Mouse (Mus musculus) hindbrain, embryonic 11.5 days (tissue): Measurements from ENCODE around the gene Nek8. TPM values are rescaled to one million over a fixed set of nuclear protein-coding genes. Genes with fewer than 3 reads are reported as not detected.
A peak's percentile ranks its signal among the peaks of the same experiment; 100 is the strongest.

ENCODE experiments used
- ATAC-seq: fragments of 200-750 bp; cut with Nextera tagmentation; 2 replicates; pipeline ENCODE4 v1.8.0; 2017; ENCODE audit warnings: mild to moderate bottlenecking, moderate TSS enrichment, moderate library complexity; ENCODE audit not compliant: low FRiP score
- DNase-seq: peaks from one replicate; pipeline ENCODE4 v3.0.0-alpha.2; 2015; ENCODE audit warnings: low spot score
- H3K27ac ChIP-seq: fragments of 300-500 bp; sonication (generic); 2 replicates; pipeline ENCODE4 v1.5.1; 2014; ENCODE audit warnings: mild to moderate bottlenecking, low read depth, low read length
- H3K27me3 ChIP-seq: fragments of 300-500 bp; sonication (generic); 2 replicates; pipeline ENCODE4 v1.6.1; 2014; ENCODE audit warnings: mild to moderate bottlenecking, low read length, moderate library complexity, mixed read lengths; ENCODE audit not compliant: control insufficient read depth, insufficient read depth
- H3K36me3 ChIP-seq: fragments of 300-500 bp; sonication (generic); 2 replicates; pipeline ENCODE4 v1.6.1; 2014; ENCODE audit warnings: mild to moderate bottlenecking, low read length, moderate library complexity, mixed read lengths; ENCODE audit not compliant: control insufficient read depth, insufficient read depth
- H3K4me1 ChIP-seq: fragments of 300-500 bp; sonication (generic); replicated peaks from 2 replicates; pipeline ENCODE4 v1.6.1; 2014; ENCODE audit warnings: low read length, mixed read lengths; ENCODE audit not compliant: control insufficient read depth, insufficient read depth
- H3K4me2 ChIP-seq: fragments of 300-500 bp; sonication (generic); replicated peaks from 2 replicates; pipeline ENCODE4 v1.6.1; 2014; ENCODE audit warnings: mild to moderate bottlenecking, low read depth, low read length
- H3K4me3 ChIP-seq: fragments of 300-500 bp; sonication (generic); 2 replicates; pipeline ENCODE4 v1.5.1; 2014; ENCODE audit warnings: low read depth, low read length
- H3K9ac ChIP-seq: fragments of 300-500 bp; sonication (generic); 2 replicates; pipeline ENCODE4 v1.6.1; 2014; ENCODE audit warnings: low read depth, low read length
- H3K9me3 ChIP-seq: fragments of 300-500 bp; sonication (generic); 2 replicates; pipeline ENCODE4 v1.6.1; 2016; ENCODE audit warnings: low read length; ENCODE audit not compliant: control insufficient read depth
- WGBS: fragments of 180-500 bp; shearing (Covaris S2); extraction: QIAGEN DNeasy Blood & Tissue Kit; methylation state at CpG from one replicate; pipeline ENCODE4 v1.1.7; 2014; 5-methylcytosine and 5-hydroxymethylcytosine counted together
- polyA plus RNA-seq: library from polyadenylated mRNA; unstranded; fragments of >200 nt; fragmentation: Nextera tagmentation; extraction: Ambion mirVana; gene quantifications from 2 replicates; pipeline ENCODE4 v1.2.1, GENCODE M21; 2014

Gene Nek8
- polyA plus RNA-seq, 1 experiment from 2014 or later = 5.2 TPM

- ATAC-seq (no peak), DNase-seq (no peak)
- H3K36me3 ChIP-seq = peaks cover 3% of the 10 kb centered on the region; the same call in 1 of the 2 replicates
- peak overlapping the region; percentile 93; the same call in 1 of the 2 replicates for H3K9ac ChIP-seq
- H3K9me3 ChIP-seq = no peaks in the 10 kb centered on the region
- H3K4me3 ChIP-seq = no peak overlapping the region
- H3K27ac ChIP-seq = no peak overlapping the region
- no peaks in the 10 kb centered on the region for H3K27me3 ChIP-seq
- peaks cover 11% of the 10 kb centered on the region for H3K4me1 ChIP-seq
- peak overlapping the region; percentile 70 for H3K4me2 ChIP-seq
- 58% methylated on average over 4 of the region's 4 CpGs for WGBS
These were observed 10.3 kb downstream of the Nek8 start for GRCm38 (mm10) chr11:78166161-78166560.

- Histone ChIP-seq H3K4me3 (peak overlapping the region; percentile 95), H3K9ac (peak overlapping the region; percentile 93), H3K4me1 (peaks cover 11% of the 10 kb centered on the region), H3K27ac (peak overlapping the region; percentile 59; the same call in 1 of the 2 replicates), H3K27me3 (no peaks in the 10 kb centered on the region), H3K4me2 (peak overlapping the region; percentile 70), H3K9me3 (no peaks in the 10 kb centered on the region), H3K36me3 (peaks cover 7% of the 10 kb centered on the region)
- ATAC-seq = peak; percentile 20; the same call in 1 of the 2 replicates
- DNase-seq = no peak
- WGBS = 4% methylated on average over 16 of the region's 16 CpGs
These were observed 10.7 kb downstream of the Nek8 start for GRCm38 (mm10) chr11:78165761-78166109.

- Histone ChIP-seq H3K36me3 (peaks cover 11% of the 10 kb centered on the region), H3K9me3 (no peaks in the 10 kb centered on the region), H3K4me3 (peak within 1 kb of the TSS; percentile 95), H3K4me2 (peak within 1 kb of the TSS; percentile 70), H3K4me1 (peaks cover 11% of the 10 kb centered on the region), H3K27me3 (no peaks in the 10 kb centered on the region), H3K27ac (peak within 1 kb of the TSS; percentile 97), H3K9ac (peak within 1 kb of the TSS; percentile 93)
- peak; percentile 79 for ATAC-seq
- under 1% methylated on average over 74 of the region's 78 CpGs for WGBS
- peak; percentile 95 for DNase-seq
These were observed 11.3 kb downstream of the Nek8 start, which contains the start of gene Traf4 for GRCm38 (mm10) chr11:78164924-78165760. Traf4 (minus strand) TSS chr11:78165589.

- Histone ChIP-seq H3K27me3 (no peaks in the 10 kb centered on the region), H3K4me2 (peak overlapping the region; percentile 70), H3K9me3 (no peaks in the 10 kb centered on the region), H3K36me3 (peaks cover 13% of the 10 kb centered on the region), H3K4me3 (peak overlapping the region; percentile 95), H3K9ac (peak overlapping the region; percentile 93), H3K27ac (peak overlapping the region; percentile 97), H3K4me1 (peaks cover 11% of the 10 kb centered on the region)
- ATAC-seq (no peak), DNase-seq (no peak)
- WGBS = 0% methylated on average over 14 of the region's 14 CpGs
These were observed 11.9 kb downstream of the Nek8 start for GRCm38 (mm10) chr11:78164604-78164923.

- Histone ChIP-seq H3K4me3 (peak overlapping the region; percentile 95), H3K9me3 (no peaks in the 10 kb centered on the region)
- DNase-seq = peak; percentile 85
These were observed 12.5 kb downstream of the Nek8 start for GRCm38 (mm10) chr11:78163681-78164603.

GRCm38 (mm10) chr11:78163045-78163444, 13.4 kb downstream of the Nek8 start:
- H3K36me3 ChIP-seq = peaks cover 19% of the 10 kb centered on the region
- H3K27ac ChIP-seq = peak overlapping the region; percentile 97
- H3K27me3 ChIP-seq = no peaks in the 10 kb centered on the region
- H3K4me2 ChIP-seq = peak overlapping the region; percentile 70
- DNase-seq (no peak), ATAC-seq (no peak)
- WGBS = 77% methylated on average over 2 of the region's 2 CpGs
- H3K9me3 ChIP-seq = no peaks in the 10 kb centered on the region
- peak overlapping the region; percentile 93; the same call in 1 of the 2 replicates for H3K9ac ChIP-seq
- peaks cover 13% of the 10 kb centered on the region for H3K4me1 ChIP-seq
- peak overlapping the region; percentile 95 for H3K4me3 ChIP-seq

More at GRCm38 (mm10) chr11:78163681-78164603, 12.5 kb downstream of the Nek8 start:
- Histone ChIP-seq H3K36me3 (peaks cover 15% of the 10 kb centered on the region), H3K27me3 (no peaks in the 10 kb centered on the region), H3K9ac (peak overlapping the region; percentile 93), H3K4me2 (peak overlapping the region; percentile 70), H3K27ac (peak overlapping the region; percentile 97), H3K4me1 (peaks cover 13% of the 10 kb centered on the region)
- under 1% methylated on average over 22 of the region's 22 CpGs for WGBS
- peak; percentile 85 for ATAC-seq

- WGBS = 59% methylated on average over 6 of the region's 6 CpGs
- Histone ChIP-seq H3K36me3 (peaks cover 19% of the 10 kb centered on the region), H3K27ac (peak overlapping the region; percentile 97; the same call in 1 of the 2 replicates), H3K27me3 (no peaks in the 10 kb centered on the region), H3K4me1 (peaks cover 13% of the 10 kb centered on the region), H3K4me3 (peak overlapping the region; percentile 95), H3K4me2 (peak overlapping the region; percentile 70), H3K9ac (peak overlapping the region; percentile 93; the same call in 1 of the 2 replicates), H3K9me3 (no peaks in the 10 kb centered on the region)
- DNase-seq = no peak
- ATAC-seq = no peak
These were observed 14.0 kb downstream of the Nek8 start for GRCm38 (mm10) chr11:78162504-78162903.

GRCm38 (mm10) chr11:78161968-78162367, 14.5 kb downstream of the Nek8 start:
- Histone ChIP-seq H3K36me3 (peaks cover 19% of the 10 kb centered on the region), H3K9me3 (no peaks in the 10 kb centered on the region), H3K4me3 (no peak overlapping the region), H3K27me3 (no peaks in the 10 kb centered on the region), H3K4me1 (peaks cover 13% of the 10 kb centered on the region), H3K27ac (no peak overlapping the region), H3K9ac (no peak overlapping the region), H3K4me2 (no peak overlapping the region)
- WGBS = 71% methylated on average over 4 of the region's 4 CpGs
- DNase-seq (no peak), ATAC-seq (no peak)
